Mouse (Mus musculus): ENCODE measurements around the gene Ccdc71. TPM values are rescaled to one million over a fixed set of nuclear protein-coding genes. Genes with fewer than 3 reads are reported as not detected.

Gene Ccdc71
- polyA plus RNA-seq, 1 experiment = 26.0 TPM

GRCm38 (mm10) chr9:108489702-108490558, 29.6 kb downstream of the Ccdc71 start:
- H3K4me1 ChIP-seq (ENCODE audit: control insufficient read depth, insufficient read depth, low read length) = peaks cover 6% of the 10 kb centered on the region
- H3K27ac ChIP-seq (ENCODE audit: insufficient read depth, low read depth, low read length) = peak overlapping the region; percentile 75
- no peak for DNase-seq
- no peaks in the 10 kb centered on the region for H3K27me3 ChIP-seq (replicated peaks; ENCODE audit: control insufficient read depth, insufficient read depth, low read length)
- WGBS = 56% methylated on average over 26 of the region's 26 CpGs
- TF ChIP-seq POLR2A (IDR thresholded peaks at IDR 0.05; ENCODE audit: low read depth, low read length) = peak; percentile 5
- TF ChIP-seq CTCF (conservative IDR thresholded peaks at IDR 0.05; ENCODE audit: insufficient read depth, insufficient read length, low read depth, low read length) = no peak
- H3K36me3 ChIP-seq (ENCODE audit: control insufficient read depth, insufficient read depth, low read length) = peaks cover 3% of the 10 kb centered on the region; the same call in 1 of the 2 replicates
- peak overlapping the region; percentile 81 for H3K4me3 ChIP-seq (ENCODE audit: insufficient read depth, low read depth, low read length)

- peak; percentile 99 for DNase-seq
- Histone ChIP-seq H3K27me3 (replicated peaks; ENCODE audit: control insufficient read depth, insufficient read depth, low read length) (no peaks in the 10 kb centered on the region), H3K4me1 (ENCODE audit: control insufficient read depth, insufficient read depth, low read length) (peaks cover 6% of the 10 kb centered on the region), H3K36me3 (ENCODE audit: control insufficient read depth, insufficient read depth, low read length) (peaks cover 6% of the 10 kb centered on the region; the same call in 1 of the 2 replicates), H3K4me3 (ENCODE audit: insufficient read depth, low read depth, low read length) (peak within 1 kb of the TSS; percentile 81), H3K27ac (ENCODE audit: insufficient read depth, low read depth, low read length) (peak within 1 kb of the TSS; percentile 75)
- WGBS = 1% methylated on average over 69 of the region's 69 CpGs
- TF ChIP-seq CTCF (conservative IDR thresholded peaks at IDR 0.05; ENCODE audit: insufficient read depth, insufficient read length, low read depth, low read length) (no peak), POLR2A (IDR thresholded peaks at IDR 0.05; ENCODE audit: low read depth, low read length) (peak; percentile 21)
Observed at GRCm38 (mm10) chr9:108490559-108491285, 30.4 kb downstream of the Ccdc71 start, which contains the start of gene Usp19. Gene Usp19 (plus strand): TSS chr9:108490602.

GRCm38 (mm10) chr9:108491286-108491580, 30.9 kb downstream of the Ccdc71 start:
- H3K27me3 ChIP-seq (replicated peaks; ENCODE audit: control insufficient read depth, insufficient read depth, low read length) = no peaks in the 10 kb centered on the region
- peaks cover 6% of the 10 kb centered on the region; the same call in 1 of the 2 replicates for H3K36me3 ChIP-seq (ENCODE audit: control insufficient read depth, insufficient read depth, low read length)
- H3K27ac ChIP-seq (ENCODE audit: insufficient read depth, low read depth, low read length) = peak overlapping the region; percentile 75
- no peak for DNase-seq
- under 1% methylated on average over 12 of the region's 12 CpGs for WGBS
- TF ChIP-seq POLR2A (IDR thresholded peaks at IDR 0.05; ENCODE audit: low read depth, low read length) (no peak), CTCF (conservative IDR thresholded peaks at IDR 0.05; ENCODE audit: insufficient read depth, insufficient read length, low read depth, low read length) (no peak)
- peak overlapping the region; percentile 81 for H3K4me3 ChIP-seq (ENCODE audit: insufficient read depth, low read depth, low read length)
- peaks cover 6% of the 10 kb centered on the region for H3K4me1 ChIP-seq (ENCODE audit: control insufficient read depth, insufficient read depth, low read length)

GRCm38 (mm10) chr9:108492043-108492750, 31.9 kb downstream of the Ccdc71 start:
- Histone ChIP-seq H3K27me3 (replicated peaks; ENCODE audit: control insufficient read depth, insufficient read depth, low read length) (no peaks in the 10 kb centered on the region), H3K4me1 (ENCODE audit: control insufficient read depth, insufficient read depth, low read length) (peaks cover 6% of the 10 kb centered on the region), H3K4me3 (ENCODE audit: insufficient read depth, low read depth, low read length) (peak overlapping the region; percentile 4), H3K36me3 (ENCODE audit: control insufficient read depth, insufficient read depth, low read length) (peaks cover 6% of the 10 kb centered on the region), H3K27ac (ENCODE audit: insufficient read depth, low read depth, low read length) (no peak overlapping the region)
- 52% methylated on average over 16 of the region's 16 CpGs for WGBS
- TF ChIP-seq CTCF (conservative IDR thresholded peaks at IDR 0.05; ENCODE audit: insufficient read depth, insufficient read length, low read depth, low read length) (no peak), POLR2A (IDR thresholded peaks at IDR 0.05; ENCODE audit: low read depth, low read length) (no peak)
- peak; percentile 54 for DNase-seq

GRCm38 (mm10) chr9:108493246-108493645, 32.9 kb downstream of the Ccdc71 start:
- H3K27me3 ChIP-seq (replicated peaks; ENCODE audit: control insufficient read depth, insufficient read depth, low read length) = no peaks in the 10 kb centered on the region
- H3K4me3 ChIP-seq (ENCODE audit: insufficient read depth, low read depth, low read length) = no peak overlapping the region
- DNase-seq = no peak
- 95% methylated on average over 8 of the region's 8 CpGs for WGBS
- peaks cover 6% of the 10 kb centered on the region for H3K4me1 ChIP-seq (ENCODE audit: control insufficient read depth, insufficient read depth, low read length)
- H3K27ac ChIP-seq (ENCODE audit: insufficient read depth, low read depth, low read length) = no peak overlapping the region
- TF ChIP-seq POLR2A (IDR thresholded peaks at IDR 0.05; ENCODE audit: low read depth, low read length) (no peak), CTCF (conservative IDR thresholded peaks at IDR 0.05; ENCODE audit: insufficient read depth, insufficient read length, low read depth, low read length) (no peak)
- H3K36me3 ChIP-seq (ENCODE audit: control insufficient read depth, insufficient read depth, low read length) = peaks cover 7% of the 10 kb centered on the region

- no peak overlapping the region for H3K27ac ChIP-seq (ENCODE audit: insufficient read depth, low read depth, low read length)
- no peak overlapping the region for H3K4me3 ChIP-seq (ENCODE audit: insufficient read depth, low read depth, low read length)
- H3K36me3 ChIP-seq (ENCODE audit: control insufficient read depth, insufficient read depth, low read length) = peaks cover 7% of the 10 kb centered on the region
- peaks cover 6% of the 10 kb centered on the region for H3K4me1 ChIP-seq (ENCODE audit: control insufficient read depth, insufficient read depth, low read length)
- no peaks in the 10 kb centered on the region for H3K27me3 ChIP-seq (replicated peaks; ENCODE audit: control insufficient read depth, insufficient read depth, low read length)
- WGBS = 93% methylated on average over 19 of the region's 19 CpGs
- TF ChIP-seq CTCF (conservative IDR thresholded peaks at IDR 0.05; ENCODE audit: insufficient read depth, insufficient read length, low read depth, low read length) (no peak), POLR2A (IDR thresholded peaks at IDR 0.05; ENCODE audit: low read depth, low read length) (no peak)
- no peak for DNase-seq
Observed at GRCm38 (mm10) chr9:108494146-108494825, 34.0 kb downstream of the Ccdc71 start.

All from kidney, adult 2 months (tissue).